Mouse (Mus musculus) spleen, adult 2 months (tissue): ENCODE data around the gene Pmvk. TPM values are rescaled to one million over a fixed set of nuclear protein-coding genes. Genes with fewer than 3 reads are reported as not detected.

Experiments
- DNase-seq, 2 experiments: peaks; one replicate each; pipeline versions ENCODE4 v3.0.0 to v3.0.0-alpha.2; 2012 to 2021; ENCODE audit warnings: low spot score in 2 of 2, low read depth in 1 of 2
- H3K27ac ChIP-seq: fragments of 200-500 bp; 2 replicates; pipeline ENCODE4 v1.5.1; 2012; ENCODE audit warnings: low read length, inconsistent platforms; ENCODE audit not compliant: insufficient read depth
- H3K27me3 ChIP-seq: fragments of 200-500 bp; 2 replicates; pipeline ENCODE4 v1.6.1; 2012; ENCODE audit warnings: mild to moderate bottlenecking, moderate library complexity, low read length, inconsistent platforms; ENCODE audit not compliant: control insufficient read depth, insufficient read depth
- H3K36me3 ChIP-seq: fragments of 200-500 bp; 2 replicates; pipeline ENCODE4 v1.6.1; 2012; ENCODE audit warnings: mild to moderate bottlenecking, low read length, inconsistent platforms; ENCODE audit not compliant: control insufficient read depth, insufficient read depth
- H3K4me1 ChIP-seq: fragments of 200-500 bp; 2 replicates; pipeline ENCODE4 v1.6.1; 2011; ENCODE audit warnings: inconsistent platforms; ENCODE audit not compliant: control insufficient read depth, insufficient read depth, insufficient read length
- H3K4me3 ChIP-seq: fragments of 200-500 bp; 2 replicates; pipeline ENCODE4 v1.5.1; 2011; ENCODE audit warnings: mild to moderate bottlenecking, inconsistent platforms; ENCODE audit not compliant: insufficient read depth, insufficient read length; ENCODE audit errors: extremely low read depth
- CTCF ChIP-seq: fragments of 200-500 bp; IDR thresholded peaks from 2 replicates; pipeline ENCODE4 v1.5.1; 2011; ENCODE audit warnings: mild to moderate bottlenecking, inconsistent platforms; ENCODE audit not compliant: insufficient read depth, insufficient read length, insufficient replicate concordance; ENCODE audit errors: extremely low read depth
- POLR2A ChIP-seq: fragments of 200-500 bp; IDR thresholded peaks from 2 replicates; pipeline ENCODE4 v1.6.1; 2011; ENCODE audit warnings: low read depth, low read length, inconsistent platforms
- WGBS: fragments of 180-500 bp; shearing (Covaris S2); methylation state at CpG from one replicate; pipeline ENCODE4 v1.1.7; 2018; 5-methylcytosine and 5-hydroxymethylcytosine counted together
- polyA plus RNA-seq: library from polyadenylated mRNA; depleted of rRNA; stranded (reverse); fragments of >200 nt; gene quantifications from 2 replicates; pipeline ENCODE4 v1.2.3, GENCODE M21; 2012

Pmvk gene
- polyA plus RNA-seq, 1 experiment, result 12.2 TPM

DNA sequence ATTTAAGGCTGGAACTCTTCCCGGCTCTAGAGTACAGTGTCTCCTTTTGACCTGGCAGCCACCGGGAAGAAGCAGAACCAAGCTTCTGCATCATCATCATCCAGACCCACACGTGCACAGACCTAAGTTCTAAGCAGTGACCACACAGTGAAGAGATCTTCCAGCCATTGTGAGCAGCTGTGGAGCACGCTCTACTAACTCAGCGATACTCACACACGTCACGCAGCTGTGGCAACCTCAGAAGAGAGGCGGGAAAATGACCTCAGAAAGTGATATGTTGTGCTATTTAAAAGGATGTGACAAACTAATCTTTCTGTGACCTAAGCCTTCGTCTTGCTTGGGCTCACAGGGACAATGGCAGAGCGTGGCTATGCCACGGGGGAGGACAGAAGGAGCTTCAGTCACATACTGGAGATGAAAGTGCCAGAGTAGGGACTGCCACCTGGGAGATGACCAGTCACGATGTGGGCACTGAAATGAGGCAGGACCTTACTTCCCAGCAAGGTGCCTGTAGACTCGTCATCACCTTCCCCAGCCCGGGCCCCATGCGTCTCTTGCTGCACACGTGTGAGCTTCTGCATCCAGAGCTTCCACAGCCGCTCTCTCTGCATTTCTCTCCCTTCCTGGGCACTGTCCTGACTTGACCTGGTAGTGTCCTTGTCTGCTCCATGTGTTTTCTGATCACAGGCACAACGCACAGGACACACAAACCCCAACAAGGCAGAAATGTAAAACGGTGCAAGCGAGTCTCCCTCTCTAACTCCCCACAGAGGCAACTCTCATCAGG is 32.8 kb downstream of the Pmvk start:
- Histone ChIP-seq H3K27ac (no peak overlapping the region), H3K4me1 (no peaks in the 10 kb centered on the region), H3K36me3 (no peaks in the 10 kb centered on the region), H3K4me3 (no peak overlapping the region), H3K27me3 (no peaks in the 10 kb centered on the region)
- TF ChIP-seq POLR2A, result no peak
- no peak for TF ChIP-seq CTCF
- no peak for DNase-seq
- 61% methylated on average over 20 of the region's 20 CpGs for WGBS

DNA sequence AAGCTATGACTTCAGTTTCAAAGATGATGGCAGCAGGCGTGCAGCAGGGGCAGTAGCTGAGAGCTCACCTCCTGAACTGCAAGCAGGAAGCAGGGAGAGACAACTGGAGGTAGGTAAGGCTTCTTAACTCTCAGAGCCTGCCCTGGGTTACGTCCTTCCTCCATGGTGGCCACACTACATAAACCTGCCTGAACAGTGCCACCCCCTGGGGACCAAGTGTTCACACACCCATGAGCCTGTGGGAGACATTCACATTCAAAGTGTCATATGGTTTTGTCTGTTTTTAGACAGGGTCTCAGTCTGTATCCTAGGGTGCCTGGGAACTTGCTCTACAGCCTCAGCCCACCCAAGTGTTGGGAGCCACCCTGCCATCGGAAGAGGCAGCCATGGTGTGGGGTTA is 36.4 kb downstream of the Pmvk start:
- 85% methylated on average over 3 of the region's 3 CpGs for WGBS
- Histone ChIP-seq H3K27ac (no peak overlapping the region), H3K27me3 (no peaks in the 10 kb centered on the region), H3K4me1 (no peaks in the 10 kb centered on the region), H3K36me3 (no peaks in the 10 kb centered on the region), H3K4me3 (no peak overlapping the region)
- DNase-seq, result no peak
- no peak for TF ChIP-seq POLR2A
- peak; percentile 6; the same call in 1 of the 2 replicates for TF ChIP-seq CTCF

DNA sequence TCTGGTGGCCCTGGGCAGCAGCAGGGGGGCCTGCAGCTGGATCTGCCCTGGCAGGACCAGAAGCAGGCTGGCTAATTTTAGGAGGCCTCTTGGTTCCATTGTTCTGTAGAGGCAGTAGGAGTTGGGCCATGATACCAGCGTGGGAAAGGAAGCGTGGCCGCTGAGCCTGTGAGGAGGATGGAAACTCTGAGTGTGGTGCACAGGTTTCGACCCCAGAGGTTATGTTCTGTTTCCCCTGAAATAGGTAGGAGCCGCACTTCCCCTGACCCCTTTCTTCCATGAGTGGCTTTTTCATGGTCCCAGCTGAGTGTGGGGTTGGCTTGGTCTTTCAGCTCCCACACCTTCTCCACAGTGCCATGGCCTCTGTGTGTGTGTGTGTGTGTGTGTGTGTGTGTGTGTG is 37.2 kb downstream of the Pmvk start:
- no peak overlapping the region for H3K4me3 ChIP-seq
- WGBS, result 65% methylated on average over 5 of the region's 5 CpGs
- TF ChIP-seq CTCF, result no peak
- TF ChIP-seq POLR2A, result no peak
- no peak overlapping the region for H3K27ac ChIP-seq
- no peaks in the 10 kb centered on the region for H3K27me3 ChIP-seq
- H3K4me1 ChIP-seq, result no peaks in the 10 kb centered on the region
- DNase-seq, result no peak
- no peaks in the 10 kb centered on the region for H3K36me3 ChIP-seq

DNA sequence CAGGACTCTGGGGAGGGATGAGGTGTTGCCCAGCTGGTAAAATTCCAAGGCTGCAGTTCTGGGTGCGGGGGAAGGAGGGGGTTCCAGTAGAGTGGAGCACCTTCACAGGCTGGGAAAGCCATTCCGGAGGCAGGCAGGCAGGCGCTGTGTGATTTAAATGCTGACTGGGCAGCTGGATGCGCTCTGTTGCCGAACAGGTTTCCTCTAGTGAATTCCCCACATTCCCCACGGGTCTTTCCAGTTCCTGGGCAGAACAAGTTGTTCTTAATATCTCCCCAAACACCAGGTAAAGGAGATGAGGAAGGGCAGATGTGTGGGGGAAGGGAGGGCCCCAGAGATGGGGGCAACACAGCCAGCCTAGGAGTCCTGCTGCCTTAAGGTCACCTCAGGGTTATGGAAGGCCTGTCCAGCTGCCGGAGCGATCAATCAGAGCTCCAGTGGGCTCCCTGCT is 38.4 kb downstream of the Pmvk start:
- H3K27ac ChIP-seq, result no peak overlapping the region
- 79% methylated on average over 8 of the region's 8 CpGs for WGBS
- H3K4me1 ChIP-seq, result no peaks in the 10 kb centered on the region
- no peak for TF ChIP-seq CTCF
- no peaks in the 10 kb centered on the region for H3K27me3 ChIP-seq
- DNase-seq, result no peak
- H3K4me3 ChIP-seq, result no peak overlapping the region
- H3K36me3 ChIP-seq, result no peaks in the 10 kb centered on the region

GRCm38 (mm10) chr3:89494630-89495029 is 40.3 kb downstream of the Pmvk start:
- TF ChIP-seq CTCF, result no peak
- TF ChIP-seq POLR2A, result no peak
- H3K36me3 ChIP-seq, result no peaks in the 10 kb centered on the region
- no peak overlapping the region for H3K4me3 ChIP-seq
- H3K27me3 ChIP-seq, result no peaks in the 10 kb centered on the region
- no peak overlapping the region for H3K27ac ChIP-seq
- DNase-seq, result no peak
- 85% methylated on average over 5 of the region's 5 CpGs for WGBS
- no peaks in the 10 kb centered on the region for H3K4me1 ChIP-seq

- no peaks in the 10 kb centered on the region for H3K36me3 ChIP-seq
- H3K27ac ChIP-seq, result no peak overlapping the region
- no peaks in the 10 kb centered on the region for H3K27me3 ChIP-seq
- DNase-seq, result no peak
- H3K4me3 ChIP-seq, result no peak overlapping the region
- TF ChIP-seq POLR2A (no peak), CTCF (no peak)
- no peaks in the 10 kb centered on the region for H3K4me1 ChIP-seq
- 82% methylated on average over 3 of the region's 3 CpGs for WGBS
These were observed 42.0 kb downstream of the Pmvk start for GRCm38 (mm10) chr3:89496366-89496765.

DNA sequence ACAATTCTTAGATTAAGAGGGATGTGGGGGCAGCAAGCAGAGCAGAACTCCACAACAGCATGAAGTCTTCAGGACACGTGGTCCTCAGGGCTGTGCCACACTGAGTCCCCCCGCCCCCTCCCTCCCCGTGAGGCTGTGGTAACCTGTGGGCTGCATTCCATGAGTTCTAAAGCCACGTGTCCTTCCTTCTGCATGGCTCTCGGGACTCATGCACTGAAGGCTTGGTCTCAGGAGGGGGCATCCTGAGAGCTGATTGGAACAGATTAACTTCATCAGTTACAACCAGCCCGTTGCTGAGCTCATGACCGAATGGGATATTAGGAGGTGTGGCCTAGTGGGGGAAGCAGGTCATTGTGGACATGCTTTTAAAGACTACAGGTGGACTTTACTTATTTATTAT is 45.4 kb downstream of the Pmvk start:
- H3K36me3 ChIP-seq, result no peaks in the 10 kb centered on the region
- TF ChIP-seq POLR2A (no peak), CTCF (no peak)
- H3K4me1 ChIP-seq, result no peaks in the 10 kb centered on the region
- no peak overlapping the region for H3K27ac ChIP-seq
- no peaks in the 10 kb centered on the region for H3K27me3 ChIP-seq
- no peak for DNase-seq
- 47% methylated on average over 7 of the region's 7 CpGs for WGBS
- no peak overlapping the region for H3K4me3 ChIP-seq
